Mouse (Mus musculus): Measurements from ENCODE around the gene Gps2. TPM values are rescaled to one million over a fixed set of nuclear protein-coding genes. Genes with fewer than 3 reads are reported as not detected.

The Gps2 gene
- 43.0 TPM for polyA plus RNA-seq (2014; fragmentation: Illumina TruSeq; extraction: RNeasy Lipid Tissue Mini Kit (QIAGEN cat#74804); ENCODE audit: insufficient read depth, low read depth, low replicate concordance)

GRCm38 (mm10) chr11:69913554-69914371, at the start of gene Gps2:
TSS of gene Gps2 (plus strand) at chr11:69913888.

GRCm38 (mm10) chr11:69877878-69878277, 35.8 kb upstream of the Gps2 start, which contains the start of gene Tmem95:
TSS of gene Tmem95 (minus strand) at chr11:69878018.

GRCm38 (mm10) chr11:69880853-69881603, 32.7 kb upstream of the Gps2 start, which contains the start of gene Kctd11:
TSS of gene Kctd11 (minus strand) at chr11:69881406.

GRCm38 (mm10) chr11:69895291-69895690, 18.4 kb upstream of the Gps2 start, which contains the start of gene Acap1:
TSS of gene Acap1 (minus strand) at chr11:69895539.

GRCm38 (mm10) chr11:69900471-69901405, 12.9 kb upstream of the Gps2 start, which contains the start of the genes 2810408A11Rik and Neurl4:
TSS of gene 2810408A11Rik (minus strand) at chr11:69900987.
TSS of gene Neurl4 (plus strand) at chr11:69901072.

GRCm38 (mm10) chr11:69921114-69922011, 7.7 kb downstream of the Gps2 start, which contains the start of gene Eif5a:
TSS of gene Eif5a (minus strand) at chr11:69921958.

GRCm38 (mm10) chr11:69935137-69935879, 21.6 kb downstream of the Gps2 start, which contains the start of gene Ybx2:
TSS of gene Ybx2 (plus strand) at chr11:69935796.

GRCm38 (mm10) chr11:69948066-69948762, 34.5 kb downstream of the Gps2 start, which contains the start of gene Slc2a4:
TSS of gene Slc2a4 (minus strand) at chr11:69948188.

GRCm38 (mm10) chr11:69964650-69965270, 51.1 kb downstream of the Gps2 start, which contains the start of gene Cldn7:
TSS of gene Cldn7 (plus strand) at chr11:69964779.

Other genes starting within 250 kb of the Gps2 start
- 44.2 TPM for gene Cd68, start 247.7 kb upstream of the Gps2 start, polyA plus RNA-seq (2014; fragmentation: Illumina TruSeq; extraction: RNeasy Lipid Tissue Mini Kit (QIAGEN cat#74804); ENCODE audit: insufficient read depth, low read depth, low replicate concordance)
- 289 TPM for gene Eif4a1, start 241.5 kb upstream of the Gps2 start, polyA plus RNA-seq (2014; fragmentation: Illumina TruSeq; extraction: RNeasy Lipid Tissue Mini Kit (QIAGEN cat#74804); ENCODE audit: insufficient read depth, low read depth, low replicate concordance)
- gene Senp3, start 231.8 kb upstream of the Gps2 start, polyA plus RNA-seq (2014; fragmentation: Illumina TruSeq; extraction: RNeasy Lipid Tissue Mini Kit (QIAGEN cat#74804); ENCODE audit: insufficient read depth, low read depth, low replicate concordance), result 47.0 TPM
- gene Tnfsf13, start 228.1 kb upstream of the Gps2 start, polyA plus RNA-seq (2014; fragmentation: Illumina TruSeq; extraction: RNeasy Lipid Tissue Mini Kit (QIAGEN cat#74804); ENCODE audit: insufficient read depth, low read depth, low replicate concordance), result 23.3 TPM
- gene Tnfsf12, start 218.0 kb upstream of the Gps2 start, polyA plus RNA-seq (2014; fragmentation: Illumina TruSeq; extraction: RNeasy Lipid Tissue Mini Kit (QIAGEN cat#74804); ENCODE audit: insufficient read depth, low read depth, low replicate concordance), result 48.4 TPM
- gene Tnfsfm13, start 217.8 kb upstream of the Gps2 start, polyA plus RNA-seq (2014; fragmentation: Illumina TruSeq; extraction: RNeasy Lipid Tissue Mini Kit (QIAGEN cat#74804); ENCODE audit: insufficient read depth, low read depth, low replicate concordance), result 24.8 TPM
- gene Polr2a, start 155.3 kb upstream of the Gps2 start, polyA plus RNA-seq (2014; fragmentation: Illumina TruSeq; extraction: RNeasy Lipid Tissue Mini Kit (QIAGEN cat#74804); ENCODE audit: insufficient read depth, low read depth, low replicate concordance), result 16.2 TPM
- 0.85 TPM for gene Slc35g3, start 151.9 kb upstream of the Gps2 start, polyA plus RNA-seq (2014; fragmentation: Illumina TruSeq; extraction: RNeasy Lipid Tissue Mini Kit (QIAGEN cat#74804); ENCODE audit: insufficient read depth, low read depth, low replicate concordance)
- gene Zbtb4, start 148.0 kb upstream of the Gps2 start, polyA plus RNA-seq (2014; fragmentation: Illumina TruSeq; extraction: RNeasy Lipid Tissue Mini Kit (QIAGEN cat#74804); ENCODE audit: insufficient read depth, low read depth, low replicate concordance), result 25.6 TPM
- 10.1 TPM for gene Chrnb1, start 117.9 kb upstream of the Gps2 start, polyA plus RNA-seq (2014; fragmentation: Illumina TruSeq; extraction: RNeasy Lipid Tissue Mini Kit (QIAGEN cat#74804); ENCODE audit: insufficient read depth, low read depth, low replicate concordance)
- 3.4 TPM for gene Fgf11, start 112.0 kb upstream of the Gps2 start, polyA plus RNA-seq (2014; fragmentation: Illumina TruSeq; extraction: RNeasy Lipid Tissue Mini Kit (QIAGEN cat#74804); ENCODE audit: insufficient read depth, low read depth, low replicate concordance)
- 4.9 TPM for gene Tmem102, start 108.3 kb upstream of the Gps2 start, polyA plus RNA-seq (2014; fragmentation: Illumina TruSeq; extraction: RNeasy Lipid Tissue Mini Kit (QIAGEN cat#74804); ENCODE audit: insufficient read depth, low read depth, low replicate concordance)
- not detected for gene Gm39566, start 98.6 kb upstream of the Gps2 start, polyA plus RNA-seq (2014; fragmentation: Illumina TruSeq; extraction: RNeasy Lipid Tissue Mini Kit (QIAGEN cat#74804); ENCODE audit: insufficient read depth, low read depth, low replicate concordance)
- gene Spem2, start 95.4 kb upstream of the Gps2 start, polyA plus RNA-seq (2014; fragmentation: Illumina TruSeq; extraction: RNeasy Lipid Tissue Mini Kit (QIAGEN cat#74804); ENCODE audit: insufficient read depth, low read depth, low replicate concordance), result not detected
- gene Spem1, start 91.7 kb upstream of the Gps2 start, polyA plus RNA-seq (2014; fragmentation: Illumina TruSeq; extraction: RNeasy Lipid Tissue Mini Kit (QIAGEN cat#74804); ENCODE audit: insufficient read depth, low read depth, low replicate concordance), result not detected
- 5.3 TPM for gene Nlgn2, start 76.1 kb upstream of the Gps2 start, polyA plus RNA-seq (2014; fragmentation: Illumina TruSeq; extraction: RNeasy Lipid Tissue Mini Kit (QIAGEN cat#74804); ENCODE audit: insufficient read depth, low read depth, low replicate concordance)
- gene Tmem256, start 75.4 kb upstream of the Gps2 start, polyA plus RNA-seq (2014; fragmentation: Illumina TruSeq; extraction: RNeasy Lipid Tissue Mini Kit (QIAGEN cat#74804); ENCODE audit: insufficient read depth, low read depth, low replicate concordance), result 375 TPM
- gene Plscr3, start 67.5 kb upstream of the Gps2 start, polyA plus RNA-seq (2014; fragmentation: Illumina TruSeq; extraction: RNeasy Lipid Tissue Mini Kit (QIAGEN cat#74804); ENCODE audit: insufficient read depth, low read depth, low replicate concordance), result 65.1 TPM
- 5.1 TPM for gene Tnk1, start 55.2 kb upstream of the Gps2 start, polyA plus RNA-seq (2014; fragmentation: Illumina TruSeq; extraction: RNeasy Lipid Tissue Mini Kit (QIAGEN cat#74804); ENCODE audit: insufficient read depth, low read depth, low replicate concordance)
- gene Tmem95, start 35.9 kb upstream of the Gps2 start, polyA plus RNA-seq (2014; fragmentation: Illumina TruSeq; extraction: RNeasy Lipid Tissue Mini Kit (QIAGEN cat#74804); ENCODE audit: insufficient read depth, low read depth, low replicate concordance), result not detected
- 11.2 TPM for gene Kctd11, start 32.5 kb upstream of the Gps2 start, polyA plus RNA-seq (2014; fragmentation: Illumina TruSeq; extraction: RNeasy Lipid Tissue Mini Kit (QIAGEN cat#74804); ENCODE audit: insufficient read depth, low read depth, low replicate concordance)
- gene Acap1, start 18.3 kb upstream of the Gps2 start, polyA plus RNA-seq (2014; fragmentation: Illumina TruSeq; extraction: RNeasy Lipid Tissue Mini Kit (QIAGEN cat#74804); ENCODE audit: insufficient read depth, low read depth, low replicate concordance), result 9.7 TPM
- 0.77 TPM for gene 2810408A11Rik, start 12.9 kb upstream of the Gps2 start, polyA plus RNA-seq (2014; fragmentation: Illumina TruSeq; extraction: RNeasy Lipid Tissue Mini Kit (QIAGEN cat#74804); ENCODE audit: insufficient read depth, low read depth, low replicate concordance)
- 9.9 TPM for gene Neurl4, start 12.8 kb upstream of the Gps2 start, polyA plus RNA-seq (2014; fragmentation: Illumina TruSeq; extraction: RNeasy Lipid Tissue Mini Kit (QIAGEN cat#74804); ENCODE audit: insufficient read depth, low read depth, low replicate concordance)
- gene Eif5a, start 8.1 kb downstream of the Gps2 start, polyA plus RNA-seq (2014; fragmentation: Illumina TruSeq; extraction: RNeasy Lipid Tissue Mini Kit (QIAGEN cat#74804); ENCODE audit: insufficient read depth, low read depth, low replicate concordance), result 466 TPM
- gene Ybx2, start 21.9 kb downstream of the Gps2 start, polyA plus RNA-seq (2014; fragmentation: Illumina TruSeq; extraction: RNeasy Lipid Tissue Mini Kit (QIAGEN cat#74804); ENCODE audit: insufficient read depth, low read depth, low replicate concordance), result 1.3 TPM
- 8.1 TPM for gene Slc2a4, start 34.3 kb downstream of the Gps2 start, polyA plus RNA-seq (2014; fragmentation: Illumina TruSeq; extraction: RNeasy Lipid Tissue Mini Kit (QIAGEN cat#74804); ENCODE audit: insufficient read depth, low read depth, low replicate concordance)
- gene Cldn7, start 50.9 kb downstream of the Gps2 start, polyA plus RNA-seq (2014; fragmentation: Illumina TruSeq; extraction: RNeasy Lipid Tissue Mini Kit (QIAGEN cat#74804); ENCODE audit: insufficient read depth, low read depth, low replicate concordance), result 60.8 TPM
- 86.4 TPM for gene Ctdnep1, start 67.3 kb downstream of the Gps2 start, polyA plus RNA-seq (2014; fragmentation: Illumina TruSeq; extraction: RNeasy Lipid Tissue Mini Kit (QIAGEN cat#74804); ENCODE audit: insufficient read depth, low read depth, low replicate concordance)
- 40.7 TPM for gene Elp5, start 68.6 kb downstream of the Gps2 start, polyA plus RNA-seq (2014; fragmentation: Illumina TruSeq; extraction: RNeasy Lipid Tissue Mini Kit (QIAGEN cat#74804); ENCODE audit: insufficient read depth, low read depth, low replicate concordance)
- 466 TPM for gene Gabarap, start 77.3 kb downstream of the Gps2 start, polyA plus RNA-seq (2014; fragmentation: Illumina TruSeq; extraction: RNeasy Lipid Tissue Mini Kit (QIAGEN cat#74804); ENCODE audit: insufficient read depth, low read depth, low replicate concordance)
- gene Phf23, start 81.9 kb downstream of the Gps2 start, polyA plus RNA-seq (2014; fragmentation: Illumina TruSeq; extraction: RNeasy Lipid Tissue Mini Kit (QIAGEN cat#74804); ENCODE audit: insufficient read depth, low read depth, low replicate concordance), result 39.5 TPM
- gene Dvl2, start 86.7 kb downstream of the Gps2 start, polyA plus RNA-seq (2014; fragmentation: Illumina TruSeq; extraction: RNeasy Lipid Tissue Mini Kit (QIAGEN cat#74804); ENCODE audit: insufficient read depth, low read depth, low replicate concordance), result 6.0 TPM
- gene Acadvl, start 101.5 kb downstream of the Gps2 start, polyA plus RNA-seq (2014; fragmentation: Illumina TruSeq; extraction: RNeasy Lipid Tissue Mini Kit (QIAGEN cat#74804); ENCODE audit: insufficient read depth, low read depth, low replicate concordance), result 82.7 TPM
- 7.3 TPM for gene Dlg4, start 103.1 kb downstream of the Gps2 start, polyA plus RNA-seq (2014; fragmentation: Illumina TruSeq; extraction: RNeasy Lipid Tissue Mini Kit (QIAGEN cat#74804); ENCODE audit: insufficient read depth, low read depth, low replicate concordance)
- 13.1 TPM for gene Asgr1, start 140.2 kb downstream of the Gps2 start, polyA plus RNA-seq (2014; fragmentation: Illumina TruSeq; extraction: RNeasy Lipid Tissue Mini Kit (QIAGEN cat#74804); ENCODE audit: insufficient read depth, low read depth, low replicate concordance)
- gene Asgr2, start 178.8 kb downstream of the Gps2 start, polyA plus RNA-seq (2014; fragmentation: Illumina TruSeq; extraction: RNeasy Lipid Tissue Mini Kit (QIAGEN cat#74804); ENCODE audit: insufficient read depth, low read depth, low replicate concordance), result 0.41 TPM
- gene Mgl2, start 216.4 kb downstream of the Gps2 start, polyA plus RNA-seq (2014; fragmentation: Illumina TruSeq; extraction: RNeasy Lipid Tissue Mini Kit (QIAGEN cat#74804); ENCODE audit: insufficient read depth, low read depth, low replicate concordance), result 26.9 TPM
- 14.5 TPM for gene Clec10a, start 242.3 kb downstream of the Gps2 start, polyA plus RNA-seq (2014; fragmentation: Illumina TruSeq; extraction: RNeasy Lipid Tissue Mini Kit (QIAGEN cat#74804); ENCODE audit: insufficient read depth, low read depth, low replicate concordance)